Mouse (Mus musculus): ENCODE results near the gene Cacna1c.

GRCm38 (mm10) chr6:118737078-118737477 is 459.1 kb downstream of the Cacna1c start:
- TF ChIP-seq CTCF (IDR thresholded peaks at IDR 0.05), result no peak
- TF ChIP-seq EP300 (IDR thresholded peaks at IDR 0.05), result no peak

Data from lung, postnatal 0 days (tissue).